Mouse (Mus musculus) intestine, embryonic 15.5 days (tissue): ENCODE measurements at regions not wholly inside any gene's neighbourhood (a gene's known extent, or its start where the extent isn't known, plus 50 kb on each side); places are given as distances from the start of the nearest gene placed in this dataset.

Source experiments
- ATAC-seq: fragments of 200-750 bp; cut with Nextera tagmentation; 2 replicates; pipeline ENCODE4 v1.8.0; 2017; ENCODE audit warnings: moderate TSS enrichment, moderate library complexity
- H3K27ac ChIP-seq: fragments of 300-500 bp; sonication (generic); 2 replicates; pipeline ENCODE4 v1.5.1; 2015; ENCODE audit warnings: mild to moderate bottlenecking, inconsistent platforms
- H3K27me3 ChIP-seq: fragments of 300-500 bp; sonication (generic); replicated peaks from 2 replicates; pipeline ENCODE4 v1.6.1; 2015; ENCODE audit warnings: inconsistent platforms
- H3K36me3 ChIP-seq: fragments of 300-500 bp; sonication (generic); 2 replicates; pipeline ENCODE4 v1.6.1; 2015; ENCODE audit warnings: inconsistent platforms
- H3K4me1 ChIP-seq: fragments of 300-500 bp; sonication (generic); replicated peaks from 2 replicates; pipeline ENCODE4 v1.6.1; 2015; ENCODE audit warnings: inconsistent platforms
- H3K4me2 ChIP-seq: fragments of 300-500 bp; sonication (generic); replicated peaks from 2 replicates; pipeline ENCODE4 v1.6.1; 2015; ENCODE audit warnings: mild to moderate bottlenecking, inconsistent platforms
- H3K4me3 ChIP-seq: fragments of 300-500 bp; sonication (generic); replicated peaks from 2 replicates; pipeline ENCODE4 v1.5.1; 2015; ENCODE audit warnings: inconsistent platforms
- H3K9ac ChIP-seq: fragments of 300-500 bp; sonication (generic); 2 replicates; pipeline ENCODE4 v1.6.1; 2015; ENCODE audit warnings: inconsistent platforms
- H3K9me3 ChIP-seq: fragments of 300-500 bp; sonication (generic); 2 replicates; pipeline ENCODE4 v1.6.1; 2016; ENCODE audit warnings: inconsistent platforms
- WGBS: fragments of 180-500 bp; shearing (Covaris S2); methylation state at CpG from one replicate; pipeline ENCODE4 v1.1.7; 2015; 5-methylcytosine and 5-hydroxymethylcytosine counted together

- H3K4me2 ChIP-seq: no peak overlapping the region
- no peak overlapping the region for H3K4me3 ChIP-seq
- H3K36me3 ChIP-seq: no peaks in the 10 kb centered on the region
- H3K9me3 ChIP-seq: no peaks in the 10 kb centered on the region
- no peak overlapping the region for H3K27ac ChIP-seq
- no peaks in the 10 kb centered on the region for H3K4me1 ChIP-seq
- H3K9ac ChIP-seq: no peak overlapping the region
- H3K27me3 ChIP-seq: no peaks in the 10 kb centered on the region
- ATAC-seq: no peak
- WGBS: 75% methylated on average over 3 of the region's 3 CpGs
These were observed 693.3 kb downstream of the Epha4 start for GRCm38 (mm10) chr1:76821610-76822009.

- Histone ChIP-seq H3K36me3 (no peaks in the 10 kb centered on the region), H3K27ac (no peak overlapping the region), H3K27me3 (no peaks in the 10 kb centered on the region), H3K4me1 (no peaks in the 10 kb centered on the region), H3K4me3 (no peak overlapping the region), H3K4me2 (no peak overlapping the region), H3K9me3 (no peaks in the 10 kb centered on the region), H3K9ac (no peak overlapping the region)
- 77% methylated on average over 2 of the region's 2 CpGs for WGBS
- ATAC-seq: no peak
These were observed 685.2 kb downstream of the Epha4 start for GRCm38 (mm10) chr1:76829690-76830089.

GRCm38 (mm10) chr1:76832311-76832710 is 682.6 kb downstream of the Epha4 start:
- H3K36me3 ChIP-seq: no peaks in the 10 kb centered on the region
- no peak for ATAC-seq
- H3K4me1 ChIP-seq: no peaks in the 10 kb centered on the region
- no peak overlapping the region for H3K9ac ChIP-seq
- H3K27me3 ChIP-seq: no peaks in the 10 kb centered on the region
- no peak overlapping the region for H3K4me2 ChIP-seq
- WGBS: 38% methylated on average over 2 of the region's 2 CpGs
- no peaks in the 10 kb centered on the region for H3K9me3 ChIP-seq
- H3K4me3 ChIP-seq: no peak overlapping the region
- H3K27ac ChIP-seq: no peak overlapping the region

- WGBS: 83% methylated on average over 6 of the region's 6 CpGs
- Histone ChIP-seq H3K4me2 (no peak overlapping the region), H3K9me3 (no peaks in the 10 kb centered on the region), H3K36me3 (no peaks in the 10 kb centered on the region), H3K4me1 (no peaks in the 10 kb centered on the region), H3K4me3 (no peak overlapping the region), H3K27ac (no peak overlapping the region), H3K9ac (no peak overlapping the region), H3K27me3 (no peaks in the 10 kb centered on the region)
- no peak for ATAC-seq
These were observed 679.7 kb downstream of the Epha4 start for GRCm38 (mm10) chr1:76835028-76835683.

GRCm38 (mm10) chr1:76849346-76849745 is 665.5 kb downstream of the Epha4 start:
- Histone ChIP-seq H3K4me2 (no peak overlapping the region), H3K36me3 (no peaks in the 10 kb centered on the region), H3K4me3 (no peak overlapping the region), H3K9ac (no peak overlapping the region), H3K4me1 (no peaks in the 10 kb centered on the region), H3K27ac (no peak overlapping the region), H3K9me3 (no peaks in the 10 kb centered on the region), H3K27me3 (no peaks in the 10 kb centered on the region)
- ATAC-seq: no peak
- WGBS: 49% methylated on average over 3 of the region's 3 CpGs

GRCm38 (mm10) chr1:76866304-76866968 is 648.5 kb downstream of the Epha4 start:
- Histone ChIP-seq H3K9me3 (no peaks in the 10 kb centered on the region), H3K27me3 (no peaks in the 10 kb centered on the region), H3K4me1 (no peaks in the 10 kb centered on the region), H3K36me3 (no peaks in the 10 kb centered on the region), H3K9ac (no peak overlapping the region), H3K4me2 (no peak overlapping the region), H3K27ac (no peak overlapping the region), H3K4me3 (no peak overlapping the region)
- WGBS: 62% methylated on average over 15 of the region's 15 CpGs
- ATAC-seq: no peak

- no peak overlapping the region for H3K4me3 ChIP-seq
- H3K9ac ChIP-seq: no peak overlapping the region
- no peaks in the 10 kb centered on the region for H3K36me3 ChIP-seq
- no peak for ATAC-seq
- no peaks in the 10 kb centered on the region for H3K27me3 ChIP-seq
- no peaks in the 10 kb centered on the region for H3K4me1 ChIP-seq
- no peak overlapping the region for H3K4me2 ChIP-seq
- 82% methylated on average over 4 of the region's 4 CpGs for WGBS
- no peak overlapping the region for H3K27ac ChIP-seq
- no peaks in the 10 kb centered on the region for H3K9me3 ChIP-seq
These were observed 641.7 kb downstream of the Epha4 start for GRCm38 (mm10) chr1:76873207-76873606.

- Histone ChIP-seq H3K27me3 (no peaks in the 10 kb centered on the region), H3K27ac (no peak overlapping the region), H3K9ac (no peak overlapping the region), H3K4me3 (no peak overlapping the region), H3K4me2 (no peak overlapping the region), H3K4me1 (no peaks in the 10 kb centered on the region), H3K9me3 (no peaks in the 10 kb centered on the region), H3K36me3 (no peaks in the 10 kb centered on the region)
- ATAC-seq: no peak
- WGBS: 76% methylated on average over 6 of the region's 6 CpGs
These were observed 634.6 kb downstream of the Epha4 start for GRCm38 (mm10) chr1:76880111-76880782.

GRCm38 (mm10) chr1:76880783-76881145 is 634.1 kb downstream of the Epha4 start:
- H3K4me1 ChIP-seq: no peaks in the 10 kb centered on the region
- no peaks in the 10 kb centered on the region for H3K27me3 ChIP-seq
- no peaks in the 10 kb centered on the region for H3K36me3 ChIP-seq
- H3K4me3 ChIP-seq: no peak overlapping the region
- no peaks in the 10 kb centered on the region for H3K9me3 ChIP-seq
- no peak overlapping the region for H3K9ac ChIP-seq
- H3K27ac ChIP-seq: no peak overlapping the region
- H3K4me2 ChIP-seq: no peak overlapping the region
- WGBS: 56% methylated on average over 4 of the region's 4 CpGs
- ATAC-seq: no peak

- H3K9me3 ChIP-seq: no peaks in the 10 kb centered on the region
- no peak overlapping the region for H3K27ac ChIP-seq
- H3K4me2 ChIP-seq: no peak overlapping the region
- H3K27me3 ChIP-seq: no peaks in the 10 kb centered on the region
- no peak overlapping the region for H3K4me3 ChIP-seq
- no peak for ATAC-seq
- H3K4me1 ChIP-seq: no peaks in the 10 kb centered on the region
- H3K9ac ChIP-seq: no peak overlapping the region
- 80% methylated on average over 17 of the region's 17 CpGs for WGBS
- no peaks in the 10 kb centered on the region for H3K36me3 ChIP-seq
These were observed 618.6 kb downstream of the Epha4 start for GRCm38 (mm10) chr1:76896152-76896864.

GRCm38 (mm10) chr1:76897431-76897830 is 617.5 kb downstream of the Epha4 start:
- ATAC-seq: no peak
- H3K9ac ChIP-seq: no peak overlapping the region
- no peak overlapping the region for H3K27ac ChIP-seq
- 82% methylated on average over 5 of the region's 7 CpGs for WGBS
- no peaks in the 10 kb centered on the region for H3K9me3 ChIP-seq
- no peak overlapping the region for H3K4me2 ChIP-seq
- H3K36me3 ChIP-seq: no peaks in the 10 kb centered on the region
- no peak overlapping the region for H3K4me3 ChIP-seq
- H3K27me3 ChIP-seq: no peaks in the 10 kb centered on the region
- no peaks in the 10 kb centered on the region for H3K4me1 ChIP-seq

GRCm38 (mm10) chr1:76911472-76911871 is 603.4 kb downstream of the Epha4 start:
- Histone ChIP-seq H3K4me2 (no peak overlapping the region), H3K36me3 (no peaks in the 10 kb centered on the region), H3K27ac (no peak overlapping the region), H3K9me3 (no peaks in the 10 kb centered on the region), H3K9ac (no peak overlapping the region), H3K27me3 (no peaks in the 10 kb centered on the region), H3K4me3 (no peak overlapping the region), H3K4me1 (no peaks in the 10 kb centered on the region)
- no peak for ATAC-seq
- 90% methylated on average over 3 of the region's 3 CpGs for WGBS
